Mouse (Mus musculus): ENCODE data around the gene Tdp2.
A peak's percentile ranks its signal among the peaks of the same experiment; 100 is the strongest.

Gene Tdp2

DNA sequence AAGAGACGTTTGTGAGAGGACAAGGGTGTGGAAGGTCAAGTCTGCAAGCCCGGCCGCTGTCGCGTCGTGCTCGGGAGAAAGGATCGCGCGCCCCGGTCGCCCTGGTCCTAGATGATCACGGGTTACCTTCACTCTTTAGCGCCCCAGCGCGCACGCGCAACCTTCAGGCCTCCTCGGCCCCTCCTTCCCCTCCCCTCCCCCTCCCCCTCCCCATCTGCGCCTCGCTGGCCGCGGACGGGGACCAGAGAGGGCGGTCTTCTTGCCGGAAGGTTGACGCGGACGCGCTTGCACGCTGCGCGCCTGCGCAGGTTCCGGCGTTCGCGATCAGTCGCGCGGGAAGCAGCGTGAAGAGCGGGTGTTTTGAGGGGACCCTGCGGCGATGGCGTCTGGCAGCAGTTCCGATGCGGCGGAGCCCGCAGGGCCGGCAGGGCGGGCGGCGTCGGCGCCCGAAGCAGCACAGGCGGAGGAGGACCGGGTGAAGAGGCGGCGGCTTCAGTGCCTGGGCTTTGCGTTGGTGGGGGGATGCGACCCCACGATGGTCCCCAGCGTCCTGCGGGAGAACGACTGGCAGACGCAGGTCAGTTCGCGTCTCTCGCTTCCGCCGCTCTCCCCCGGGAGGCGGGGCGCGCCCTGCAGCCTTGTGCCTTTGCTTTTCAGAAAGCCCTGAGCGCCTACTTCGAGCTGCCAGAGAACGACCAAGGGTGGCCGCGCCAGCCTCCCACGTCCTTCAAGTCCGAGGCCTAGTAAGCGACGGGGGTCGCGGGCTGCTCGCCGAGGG lies at the start of gene Tdp2, which contains the start of gene Acot13:
Gene Tdp2, plus strand, starts transcription at position 327 of the 778 bp plus-strand sequence.
Gene Acot13, minus strand, starts transcription at position 188 of the 778 bp plus-strand sequence.
- DNase-seq (ENCODE audit: low read depth, low spot score), result peak; percentile 91

DNA sequence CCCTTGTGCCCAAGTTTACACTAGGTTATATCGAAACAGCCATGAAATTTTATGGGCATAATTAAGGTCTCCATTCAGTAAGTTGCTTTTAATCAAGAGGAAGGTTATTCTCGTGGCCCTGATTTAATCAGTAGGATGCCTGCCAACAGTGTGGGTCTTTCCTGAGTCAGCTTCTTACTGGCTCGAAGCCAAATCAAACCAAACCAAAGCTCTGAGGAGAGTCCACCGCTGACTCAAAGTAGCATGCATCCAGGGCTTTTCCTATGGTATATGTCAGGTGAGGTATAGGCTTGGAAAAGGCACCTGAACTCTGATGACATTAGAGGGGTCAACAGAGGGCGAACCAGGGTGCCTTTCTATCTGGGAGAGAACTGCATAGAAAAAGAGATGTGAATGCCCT lies 49.6 kb upstream of the Tdp2 start:
- DNase-seq (ENCODE audit: low read depth, low spot score), result no peak

DNA sequence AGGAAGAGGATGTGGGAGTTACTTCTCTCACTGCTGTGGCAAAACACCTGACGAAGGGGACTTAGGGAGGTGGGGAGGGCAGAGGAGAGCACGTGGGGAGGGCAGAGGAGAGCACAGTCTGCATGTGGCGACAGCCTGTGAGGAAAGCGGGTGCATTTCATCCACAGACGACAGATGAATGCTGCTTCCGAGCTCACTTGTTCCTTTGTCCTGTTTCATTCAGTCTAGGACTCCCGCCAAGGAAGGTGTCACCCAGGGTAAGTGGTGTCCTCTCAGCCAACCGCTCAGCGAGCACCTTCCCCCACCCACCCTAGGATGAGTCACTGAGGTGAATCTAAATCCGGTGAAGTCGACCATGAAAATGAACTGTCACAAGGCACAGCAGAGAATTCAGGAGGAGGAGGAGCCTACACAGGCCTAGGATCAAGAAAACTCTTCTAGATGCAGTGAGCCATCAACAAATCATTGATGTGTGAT lies 45.4 kb upstream of the Tdp2 start:
- no peak for DNase-seq (ENCODE audit: low read depth, low spot score)

DNA sequence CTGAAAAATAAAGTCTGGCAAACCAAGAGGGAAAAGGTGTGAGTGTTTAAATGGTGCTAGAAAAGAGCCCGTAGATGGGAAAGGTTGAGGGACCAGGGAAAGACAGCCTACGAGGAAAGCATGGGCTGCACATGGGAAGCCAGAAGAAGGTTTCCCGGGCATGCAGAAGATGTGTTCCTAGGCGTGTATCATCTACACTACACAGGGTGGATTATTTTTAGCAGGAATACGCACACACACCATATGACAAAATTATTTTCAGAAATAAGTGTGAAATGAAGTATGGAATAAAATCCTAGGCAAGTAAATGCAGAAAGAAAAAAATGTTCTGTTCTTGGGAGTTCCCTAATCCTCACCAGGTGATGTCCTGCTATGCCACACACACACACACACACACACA lies 44.0 kb upstream of the Tdp2 start:
- DNase-seq (ENCODE audit: low read depth, low spot score), result no peak

DNA sequence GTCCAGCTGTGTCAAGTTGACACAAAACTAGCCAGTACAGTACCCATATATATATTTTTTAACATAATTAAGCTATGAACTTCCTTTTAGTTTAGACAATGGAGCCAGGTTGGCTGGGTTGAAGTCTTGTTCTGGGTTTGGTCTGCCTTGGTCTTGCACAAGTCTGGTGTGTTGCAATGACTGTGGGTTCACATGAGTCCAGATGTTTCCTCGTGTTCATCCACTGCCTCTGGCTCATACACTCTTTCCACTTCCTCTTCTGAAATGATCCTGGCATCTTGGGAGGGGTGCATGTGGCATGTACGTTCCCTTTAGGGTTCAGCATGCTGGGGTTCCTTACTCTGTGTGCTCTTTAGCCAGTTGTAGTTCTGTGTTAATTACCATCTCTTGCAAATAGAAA lies 40.1 kb upstream of the Tdp2 start:
- no peak for DNase-seq (ENCODE audit: low read depth, low spot score)

DNA sequence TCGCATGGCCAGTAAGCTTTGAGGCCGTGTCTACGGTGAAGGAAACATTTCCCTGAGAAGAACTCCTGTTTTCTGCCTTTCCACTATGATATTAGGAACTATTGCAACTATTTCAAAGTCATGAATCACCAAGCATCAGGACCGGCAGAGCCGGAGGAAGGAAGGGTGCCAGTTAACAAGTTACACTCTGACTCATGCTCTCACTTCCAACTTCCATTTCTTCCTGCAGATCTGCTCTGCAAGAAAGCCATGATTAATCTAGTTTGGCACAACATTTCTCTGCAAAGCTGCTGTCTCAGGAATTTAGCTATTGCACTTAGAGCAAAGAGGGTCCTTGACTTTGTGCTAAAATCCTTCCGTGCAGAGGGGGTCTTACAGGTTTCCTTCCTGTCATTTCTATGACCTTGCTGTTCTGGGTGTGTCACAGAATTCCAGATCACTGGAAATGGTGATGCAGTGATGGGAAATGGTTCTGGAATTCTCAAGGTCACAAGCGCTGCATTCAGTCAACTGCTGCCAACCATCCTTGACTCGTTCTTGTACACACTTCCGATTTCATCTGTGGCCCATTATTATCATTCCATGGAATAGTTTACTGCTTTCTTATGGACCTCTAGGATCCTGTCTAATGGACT lies 39.0 kb upstream of the Tdp2 start:
- DNase-seq (ENCODE audit: low read depth, low spot score), result no peak

DNA sequence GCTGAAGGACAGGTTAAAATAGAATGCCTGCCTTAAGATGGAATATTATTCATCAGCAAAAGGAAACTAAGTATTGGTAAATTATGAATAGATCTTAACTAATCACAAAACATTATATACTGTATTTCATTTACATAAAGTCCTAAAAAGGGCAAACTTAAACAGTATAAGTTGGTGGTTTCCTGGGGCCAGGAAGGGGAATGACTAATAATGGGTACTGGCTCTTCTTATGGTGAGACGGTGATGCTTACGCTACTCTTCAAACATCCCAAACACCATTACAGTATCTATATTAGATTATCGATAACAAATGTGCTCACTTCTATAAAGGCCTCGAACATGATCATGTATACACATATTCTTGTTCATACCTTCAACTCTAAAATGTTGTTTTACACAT lies 32.8 kb upstream of the Tdp2 start:
- DNase-seq (ENCODE audit: low read depth, low spot score), result no peak

DNA sequence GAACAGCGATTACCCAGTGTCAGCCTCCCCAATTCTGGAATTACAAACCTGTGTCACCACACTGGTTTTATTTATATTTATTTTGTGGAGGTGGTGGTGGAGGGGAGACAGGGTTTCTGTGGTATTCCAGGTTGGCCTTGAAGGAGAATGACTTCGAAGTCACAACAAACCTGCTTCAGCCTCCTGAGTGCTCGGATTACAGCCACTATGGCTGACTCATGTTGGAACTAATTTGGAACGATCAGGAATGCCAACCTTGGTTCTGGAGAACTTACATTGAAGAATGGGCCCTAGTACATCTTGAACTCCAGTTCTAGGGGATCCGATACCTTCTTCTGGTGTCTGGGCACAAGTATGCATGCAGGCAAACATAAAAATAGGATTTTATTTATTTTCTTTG lies 32.1 kb upstream of the Tdp2 start:
- DNase-seq (ENCODE audit: low read depth, low spot score), result no peak

DNA sequence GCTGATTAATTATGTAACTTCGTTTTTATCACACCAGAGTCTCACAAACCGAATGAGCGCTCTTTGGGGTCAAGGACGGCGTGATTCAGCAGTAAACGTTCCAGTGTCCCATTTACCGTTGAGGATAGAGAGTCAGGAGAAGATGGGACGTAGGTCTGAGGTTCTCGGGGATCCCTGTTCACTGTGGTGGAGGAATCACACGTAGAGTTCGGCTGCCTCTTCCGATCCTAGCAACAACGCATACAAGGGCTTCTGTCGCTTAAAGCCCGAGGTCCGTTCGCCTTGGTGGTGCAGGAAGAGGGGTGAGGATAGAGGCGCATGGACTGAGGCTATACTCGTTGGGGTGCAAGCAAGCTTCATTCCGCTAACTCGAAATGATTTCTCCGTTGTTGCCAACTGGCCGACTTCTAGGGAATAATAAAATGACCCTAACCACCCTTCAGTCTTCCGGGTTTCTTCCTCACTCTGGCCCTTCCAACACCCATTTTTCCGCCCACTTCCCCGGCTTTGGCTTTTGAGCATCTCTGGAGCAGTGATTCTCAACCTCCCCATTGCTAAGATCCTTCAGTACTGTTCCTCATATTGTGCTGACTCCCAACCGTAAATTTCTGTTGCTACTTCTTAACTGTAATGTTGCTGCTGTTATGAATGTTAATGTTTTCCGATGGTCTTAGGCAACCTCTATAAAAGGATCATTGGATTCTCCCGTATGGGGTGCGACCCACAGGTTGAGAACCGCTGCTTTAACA lies 31.4 kb upstream of the Tdp2 start:
- DNase-seq (ENCODE audit: low read depth, low spot score), result no peak

DNA sequence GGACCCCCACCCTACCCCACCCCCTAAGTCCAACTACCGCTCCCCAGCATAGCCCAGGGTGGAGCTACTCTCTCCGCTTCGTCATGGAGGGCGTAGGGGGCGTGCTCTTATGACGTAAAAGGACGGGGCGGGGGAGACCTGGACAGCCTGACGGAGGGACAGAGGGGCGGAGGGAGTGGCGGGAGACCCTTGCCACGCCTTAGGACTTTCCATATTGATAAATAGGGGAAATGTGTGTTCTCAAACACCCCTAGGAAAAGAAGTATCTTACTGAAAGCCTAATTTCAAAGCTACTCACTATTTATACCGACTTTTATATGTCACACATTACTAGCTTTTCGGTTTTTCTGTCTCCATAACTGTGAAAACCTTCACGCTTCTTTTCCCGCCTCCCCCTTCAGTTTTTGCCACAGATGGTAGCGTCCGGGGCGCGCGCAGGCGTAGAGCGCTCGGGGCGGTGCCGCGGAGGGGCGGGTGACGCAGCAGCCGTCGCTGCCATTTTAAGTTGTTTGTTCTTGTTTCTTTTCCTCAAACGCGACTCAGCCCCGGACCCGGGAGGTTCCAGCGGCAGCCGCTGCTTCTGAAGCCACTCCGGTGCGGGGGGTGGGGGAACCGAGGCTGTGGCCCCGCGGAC lies 30.7 kb upstream of the Tdp2 start:
- DNase-seq (ENCODE audit: low read depth, low spot score), result peak; percentile 96

DNA sequence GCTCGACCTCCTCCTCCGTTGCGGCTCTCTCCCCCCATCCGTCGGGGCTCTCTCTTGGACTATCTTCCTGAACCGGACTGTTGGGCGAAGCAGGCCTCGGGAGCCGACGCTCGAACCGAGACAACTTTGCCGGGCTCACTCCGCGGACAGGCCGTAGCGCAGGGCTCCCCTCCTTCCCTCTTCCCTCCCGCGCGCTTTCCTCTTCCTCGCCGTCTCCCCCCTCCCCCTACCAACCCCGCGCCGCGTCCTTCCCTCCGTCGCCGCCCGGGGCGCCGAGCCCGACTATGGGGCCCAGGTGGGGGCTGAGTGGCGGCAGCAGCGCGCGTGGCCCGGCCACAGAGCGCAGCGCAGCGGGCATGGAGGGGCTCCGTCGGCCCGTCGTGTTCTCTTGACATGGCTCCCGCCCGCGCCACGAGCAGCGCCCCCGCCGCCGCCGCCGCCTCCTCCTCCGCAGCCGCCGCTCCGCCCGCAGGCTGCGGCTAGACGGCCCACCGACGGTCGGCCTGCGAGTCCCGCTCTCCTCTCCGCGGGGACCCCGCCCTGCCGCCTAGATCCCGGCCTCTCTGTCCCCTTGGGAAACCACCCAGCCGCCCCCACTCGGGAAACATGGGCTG lies 30.1 kb upstream of the Tdp2 start, which contains the start of gene BC005537:
Gene BC005537, plus strand, starts transcription at position 350 of the 614 bp plus-strand sequence.
- DNase-seq (ENCODE audit: low read depth, low spot score), result no peak

DNA sequence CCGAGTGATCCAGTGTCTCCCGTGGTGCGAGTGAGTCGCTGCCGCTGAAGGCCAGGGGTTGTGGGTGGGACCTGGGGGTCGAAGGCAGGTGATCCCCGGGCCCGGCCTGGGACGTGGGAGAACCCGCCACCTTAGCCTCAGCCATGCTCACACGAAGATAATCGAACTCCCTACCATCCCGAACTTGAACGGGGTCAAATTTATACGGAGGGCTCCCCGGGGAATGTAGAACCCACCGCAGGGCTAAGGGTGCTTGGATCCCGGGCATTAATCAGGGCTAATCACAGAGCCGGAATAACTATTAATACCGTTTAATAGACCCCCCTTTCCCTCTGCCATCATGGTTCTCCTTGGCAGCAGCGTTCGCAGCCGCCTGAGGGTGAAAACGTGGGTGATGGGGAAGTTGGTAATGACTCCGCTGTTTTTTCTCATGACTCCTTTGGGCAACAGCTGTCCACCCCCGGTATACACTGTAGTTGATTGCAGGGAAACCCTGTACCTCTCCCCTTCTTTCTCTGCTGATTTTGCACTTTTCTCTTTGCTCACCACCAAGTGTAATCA lies 29.3 kb upstream of the Tdp2 start:
- no peak for DNase-seq (ENCODE audit: low read depth, low spot score)

DNA sequence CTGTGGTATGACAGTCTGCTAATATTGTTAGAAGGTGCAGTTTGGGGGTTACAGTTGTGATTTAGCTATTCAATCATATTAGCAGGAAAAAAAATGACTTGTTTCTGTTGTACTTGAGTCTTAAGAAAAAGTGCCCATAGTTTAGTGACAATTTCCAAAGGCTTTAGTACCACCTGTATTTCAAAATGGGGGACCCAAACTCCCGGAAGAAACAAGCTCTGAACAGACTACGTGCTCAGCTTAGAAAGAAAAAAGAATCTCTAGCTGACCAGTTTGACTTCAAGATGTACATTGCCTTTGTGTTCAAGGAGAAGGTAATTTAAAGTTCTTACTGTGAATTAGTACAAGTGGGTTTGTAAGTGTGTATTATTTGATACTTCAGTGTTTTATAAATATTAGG lies 28.3 kb upstream of the Tdp2 start:
- DNase-seq (ENCODE audit: low read depth, low spot score), result no peak

DNA sequence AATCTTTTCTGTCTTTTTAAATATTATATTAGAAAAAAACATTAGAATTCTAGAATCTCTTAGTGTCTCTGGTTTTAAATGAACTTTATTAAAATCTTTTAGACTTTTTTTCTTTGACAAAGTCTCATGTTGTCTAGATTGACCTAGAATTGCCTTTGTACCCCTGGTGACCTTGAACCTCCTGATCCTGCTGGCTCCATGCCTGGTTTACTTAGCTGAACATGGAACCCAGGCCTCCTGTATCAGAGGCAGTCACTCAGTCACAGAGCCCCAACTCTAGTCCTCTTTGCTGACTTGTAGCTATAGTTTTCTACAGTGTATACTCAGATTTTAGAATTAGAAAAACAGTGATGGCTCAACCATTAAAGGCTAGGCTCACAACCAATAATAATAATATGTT lies 25.4 kb upstream of the Tdp2 start:
- no peak for DNase-seq (ENCODE audit: low read depth, low spot score)

DNA sequence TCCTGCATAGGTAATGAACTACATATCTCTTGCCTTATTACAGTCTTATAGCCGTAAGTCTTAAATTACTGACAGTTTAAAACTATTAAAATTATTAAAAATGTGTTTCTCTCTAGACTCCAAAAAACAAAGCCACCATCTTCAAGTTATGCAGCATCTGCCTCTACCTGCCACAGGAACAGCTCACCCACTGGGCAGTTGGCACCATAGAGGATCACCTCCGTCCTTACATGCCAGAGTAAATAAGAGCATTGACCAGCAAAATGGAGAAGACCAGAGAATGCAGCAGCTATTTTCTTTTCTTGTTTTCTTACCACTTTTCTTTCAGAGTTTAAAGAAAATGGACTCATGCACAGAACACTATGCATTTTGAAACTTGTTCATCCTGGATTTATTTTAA lies 19.0 kb upstream of the Tdp2 start:
- no peak for DNase-seq (ENCODE audit: low read depth, low spot score)

DNA sequence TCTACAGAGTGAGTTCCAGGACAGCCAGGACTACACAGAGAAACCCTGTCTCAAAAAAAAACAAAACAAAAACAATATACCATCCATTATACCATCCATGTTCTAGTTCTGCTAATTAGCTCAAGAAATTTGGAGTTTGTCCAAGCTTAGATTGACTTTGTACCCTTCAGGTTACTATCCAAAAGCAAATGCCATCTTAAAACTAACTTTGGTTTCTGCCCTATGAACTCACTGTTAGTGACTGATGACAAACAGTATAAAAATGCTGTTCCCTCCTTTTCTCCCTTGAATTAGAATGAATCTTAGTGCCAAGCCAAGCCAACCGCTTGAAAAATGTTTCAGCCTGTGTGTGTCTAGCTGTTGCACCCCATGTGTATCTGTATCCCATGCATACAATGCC lies 16.9 kb upstream of the Tdp2 start:
- DNase-seq (ENCODE audit: low read depth, low spot score), result no peak

DNA sequence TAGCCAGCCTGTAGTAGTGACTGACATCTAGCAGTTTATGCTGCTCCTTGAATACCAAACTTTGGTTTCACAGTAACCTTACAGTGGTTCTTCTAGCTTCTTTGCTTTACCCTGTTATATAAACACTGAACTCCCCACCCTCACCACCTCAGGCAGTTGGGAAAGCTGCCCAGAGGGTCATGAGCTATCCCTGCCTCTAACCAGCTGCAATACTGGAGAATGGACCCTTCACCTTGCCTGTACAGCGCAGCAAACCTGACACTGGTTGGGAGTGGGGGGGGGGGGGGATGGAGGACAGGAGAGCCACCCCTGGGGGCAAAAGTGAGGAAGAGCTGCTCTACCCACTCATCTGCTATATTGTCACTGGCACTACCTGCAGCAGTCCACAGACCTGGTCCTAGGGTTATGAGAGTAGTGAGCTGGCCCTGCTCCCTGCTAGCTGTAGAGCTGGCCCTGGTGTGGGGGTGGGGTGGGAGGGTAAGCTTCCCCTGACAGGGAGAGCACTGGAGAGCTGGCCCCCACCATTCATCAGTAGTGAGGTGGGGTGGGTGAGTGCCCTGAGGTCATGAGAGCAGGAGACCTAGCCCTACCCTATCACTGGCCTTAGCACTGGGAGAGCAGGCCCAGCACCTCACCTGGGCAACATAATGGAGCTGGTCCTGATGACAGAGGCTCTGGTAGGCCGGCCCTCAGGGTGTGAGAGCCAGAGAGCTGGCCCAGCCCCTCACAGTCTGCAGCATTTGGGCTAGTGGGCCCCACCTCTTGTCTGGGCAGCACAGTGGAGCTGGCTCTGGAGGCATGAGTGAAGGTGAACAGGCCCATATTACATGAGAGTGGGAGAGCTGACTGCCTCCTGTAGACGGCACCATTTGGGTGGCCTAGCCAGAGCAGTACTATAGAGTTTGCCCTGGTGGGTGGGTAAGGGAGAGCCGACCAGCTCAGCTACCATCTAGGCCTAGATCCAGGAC lies 15.1 kb upstream of the Tdp2 start:
- no peak for DNase-seq (ENCODE audit: low read depth, low spot score)

DNA sequence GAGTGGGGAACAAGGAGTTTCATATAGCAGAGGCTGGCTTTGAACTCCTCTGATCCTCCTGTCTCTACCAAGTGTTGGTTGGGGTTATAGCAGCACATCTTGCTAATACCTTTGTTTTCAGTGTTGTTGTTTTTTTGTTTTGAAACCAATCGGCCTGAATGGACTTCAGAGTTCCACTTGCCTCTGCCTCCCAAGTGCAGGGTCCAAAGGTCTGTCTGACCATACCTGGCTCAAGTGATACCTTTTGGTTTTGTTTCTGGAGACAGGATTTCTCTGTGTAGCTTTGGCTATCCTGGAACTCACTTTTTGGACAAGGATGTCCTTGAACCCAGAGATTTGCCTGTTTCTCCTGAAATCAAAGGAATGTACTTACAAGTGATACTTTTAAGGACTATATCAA lies 11.5 kb upstream of the Tdp2 start:
- no peak for DNase-seq (ENCODE audit: low read depth, low spot score)

DNA sequence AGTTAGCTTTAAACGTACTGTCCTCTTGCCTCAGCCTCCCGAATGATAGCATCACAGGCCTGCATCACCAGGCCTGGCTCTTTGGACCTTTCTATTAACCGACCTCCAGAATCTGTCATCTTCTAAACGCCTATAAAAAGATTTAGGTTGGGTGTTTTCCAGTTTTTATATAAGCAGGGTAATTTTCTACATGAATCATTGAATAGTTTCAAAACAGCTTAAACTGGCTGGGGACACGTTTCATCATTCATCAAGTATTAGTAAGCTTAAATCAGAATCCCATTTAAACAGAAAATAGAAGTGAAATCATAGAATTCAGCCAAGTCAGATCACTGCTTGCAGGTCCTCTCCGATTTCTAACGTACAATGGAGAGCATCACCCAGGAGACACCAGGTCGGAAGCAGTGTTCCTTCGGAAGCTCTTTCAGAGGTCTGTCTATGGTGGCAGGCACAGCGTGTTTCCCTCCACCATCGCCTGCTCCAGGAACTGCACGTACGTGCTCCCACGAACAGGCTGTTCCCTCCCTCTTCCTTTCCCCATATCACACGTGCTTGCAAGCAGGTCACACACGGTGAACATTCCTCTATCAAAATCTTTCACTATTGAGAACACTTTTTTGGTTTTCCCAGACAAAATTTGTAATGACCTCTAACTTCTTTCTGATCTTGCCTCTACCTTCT lies 8.7 kb upstream of the Tdp2 start:
- no peak for DNase-seq (ENCODE audit: low read depth, low spot score)

All from brain, embryonic 18.5 days (tissue).